Mouse (Mus musculus): ENCODE results near the gene A1bg.

The A1bg gene

GRCm38 (mm10) chr15:60922912-60923311 is at the start of gene A1bg:
A1bg (minus strand) TSS chr15:60923012.
- no peak for DNase-seq (ENCODE audit: low spot score)

DNA sequence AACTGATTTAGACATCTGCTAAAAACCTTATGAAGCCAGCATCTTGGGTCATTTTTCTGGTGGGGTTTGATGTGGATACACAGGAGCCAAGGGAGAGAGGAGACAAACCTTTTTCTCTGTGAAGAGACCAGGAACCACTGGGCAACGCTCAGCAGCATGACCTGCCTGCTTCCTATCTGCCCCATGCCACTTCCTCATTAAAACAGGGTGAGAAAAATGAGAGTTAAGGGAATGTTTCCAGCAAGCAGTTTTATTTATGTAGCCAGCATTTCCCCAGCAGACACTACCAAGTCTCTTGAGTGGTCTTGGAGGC is 45.7 kb upstream of the A1bg start:
- DNase-seq (ENCODE audit: low spot score) = no peak

- DNase-seq (ENCODE audit: low spot score) = peak; percentile 15
Measured at GRCm38 (mm10) chr15:60967841-60968548, 45.2 kb upstream of the A1bg start.

- DNase-seq (ENCODE audit: low spot score) = no peak
Measured at GRCm38 (mm10) chr15:60925686-60926085, 2.9 kb upstream of the A1bg start.

GRCm38 (mm10) chr15:60903763-60904697 is 18.8 kb downstream of the A1bg start:
- no peak for DNase-seq (ENCODE audit: low spot score)

GRCm38 (mm10) chr15:60898187-60898965 is 24.4 kb downstream of the A1bg start:
- DNase-seq (ENCODE audit: low spot score) = no peak

DNA sequence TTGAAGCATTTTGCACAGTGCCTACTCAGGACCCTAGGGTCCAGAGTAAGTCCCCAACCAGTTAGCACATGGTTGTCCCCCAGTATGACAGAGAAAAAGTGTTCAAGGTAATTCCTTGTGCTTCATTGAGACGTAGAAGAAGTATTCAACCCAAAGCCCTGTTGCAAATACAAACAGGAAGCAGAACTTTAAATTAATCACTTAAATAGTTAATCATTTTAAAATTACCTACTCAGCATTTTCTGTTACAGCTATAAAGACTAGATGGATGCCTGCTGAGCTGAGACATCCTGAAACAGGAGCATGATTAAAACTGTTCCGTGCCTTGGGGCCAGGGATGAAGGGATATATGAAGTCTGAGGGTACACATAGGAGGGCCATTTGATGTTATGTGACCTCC is 26.8 kb downstream of the A1bg start:
- no peak for DNase-seq (ENCODE audit: low spot score)

- DNase-seq (ENCODE audit: low spot score) = no peak
Measured at GRCm38 (mm10) chr15:60892976-60893463, 29.8 kb downstream of the A1bg start.

DNA sequence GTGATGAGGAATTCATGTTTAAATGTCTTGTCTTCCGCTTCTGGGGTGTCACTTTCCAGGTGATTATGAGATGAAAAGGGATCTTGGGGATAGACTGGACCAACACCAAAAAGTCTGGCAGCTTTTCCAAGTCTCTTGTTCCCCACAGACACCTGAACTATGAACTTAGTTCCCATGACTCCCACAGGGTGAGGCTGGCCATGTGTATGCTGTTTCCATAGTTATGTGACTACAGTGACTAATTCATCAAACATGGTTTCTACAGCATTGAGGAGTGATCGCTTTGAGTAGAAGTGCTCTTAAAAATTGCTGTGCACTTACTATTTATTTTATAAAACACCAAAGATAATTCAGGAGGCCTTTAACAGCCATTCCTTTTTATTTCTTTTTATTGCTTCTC is 34.1 kb downstream of the A1bg start:
- DNase-seq (ENCODE audit: low spot score) = no peak

- no peak for DNase-seq (ENCODE audit: low spot score)
Measured at GRCm38 (mm10) chr15:60875721-60876120, 47.1 kb downstream of the A1bg start.

- DNase-seq (ENCODE audit: low spot score) = no peak
Measured at GRCm38 (mm10) chr15:60862417-60862816, 60.4 kb downstream of the A1bg start.

- DNase-seq (ENCODE audit: low spot score) = no peak
Measured at GRCm38 (mm10) chr15:60855112-60855511, 67.7 kb downstream of the A1bg start.

- DNase-seq (ENCODE audit: low spot score) = no peak
Measured at GRCm38 (mm10) chr15:60854151-60854550, 68.7 kb downstream of the A1bg start.

- DNase-seq (ENCODE audit: low spot score) = no peak
Measured at GRCm38 (mm10) chr15:60853231-60853999, 69.4 kb downstream of the A1bg start, which contains the start of gene Fam84b. Fam84b (minus strand) TSS chr15:60853778.

DNA sequence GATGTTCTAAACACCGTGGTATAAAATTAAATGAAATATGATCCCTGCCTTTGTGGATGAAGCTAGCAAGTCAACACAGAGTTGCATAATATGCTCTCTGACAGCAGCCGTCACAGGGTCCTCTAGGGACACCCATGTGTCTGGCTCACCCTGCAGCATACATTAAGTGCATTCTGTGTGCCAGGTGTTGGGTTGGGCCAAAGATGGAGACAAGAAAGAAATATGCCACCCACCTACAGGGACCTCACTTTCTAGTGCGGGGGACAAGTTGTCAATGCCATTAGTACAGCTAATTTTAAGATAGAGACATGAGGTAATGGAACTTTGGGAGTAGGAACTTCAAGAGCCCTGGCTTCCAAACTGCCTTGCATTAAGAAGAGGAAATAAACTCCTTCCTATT is 74.2 kb downstream of the A1bg start:
- DNase-seq (ENCODE audit: low spot score) = no peak

All from retina, embryonic 14.5 days (tissue).